Mouse (Mus musculus): ENCODE measurements at regions not wholly inside any gene's neighbourhood (a gene's known extent, or its start where the extent isn't known, plus 50 kb on each side); places are given as distances from the start of the nearest gene placed in this dataset.
"Not testable (repeated sequence)": the region's sequence is repeated elsewhere in the genome, so short reads cannot be mapped to it uniquely, and the experiment has no call there.

DNA sequence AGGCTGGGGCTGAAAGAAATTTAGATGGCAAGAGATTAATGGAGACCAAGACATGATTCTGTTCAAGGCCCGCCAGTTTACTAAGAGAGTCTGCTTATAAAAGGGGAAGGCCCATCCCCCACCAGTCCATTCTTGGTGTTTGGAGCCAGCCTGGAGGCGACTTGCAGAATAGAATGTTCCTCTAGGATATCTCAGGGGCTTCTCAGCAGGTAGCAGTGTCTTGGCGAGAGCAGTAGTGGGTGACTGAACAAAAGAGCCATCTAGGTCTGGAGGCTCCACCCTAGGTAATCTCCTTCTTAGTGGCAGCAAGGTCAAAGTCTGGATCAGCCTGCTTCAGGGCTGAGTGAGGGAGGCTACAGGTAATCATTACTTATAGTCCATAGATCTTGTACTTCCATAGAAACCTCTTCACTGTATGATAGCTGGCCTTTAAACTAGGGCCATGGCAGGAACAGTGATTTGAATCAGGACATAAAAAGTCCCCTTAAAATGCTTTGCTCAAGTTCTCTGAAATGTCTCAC is 166.0 kb upstream of the Gm5538 start:
- WGBS: 45% methylated on average over 3 of the region's 3 CpGs
- not testable (repeated sequence) for H3K27me3 ChIP-seq; ATAC-seq (ENCODE audit: insufficient number of reproducible peaks, low FRiP score, low TSS enrichment, low read depth); H3K27ac ChIP-seq (replicated peaks); H3K4me2 ChIP-seq (replicated peaks); H3K4me3 ChIP-seq (replicated peaks); H3K36me3 ChIP-seq; H3K4me1 ChIP-seq; H3K9ac ChIP-seq; H3K9me3 ChIP-seq (replicated peaks)

GRCm38 (mm10) chr3:59542621-59543020 is 187.0 kb upstream of the Gm5538 start:
- no peak overlapping the region for H3K27ac ChIP-seq (replicated peaks)
- no peak overlapping the region for H3K4me3 ChIP-seq (replicated peaks)
- no peaks in the 10 kb centered on the region for H3K9me3 ChIP-seq (replicated peaks)
- no peak overlapping the region for H3K9ac ChIP-seq
- no peaks in the 10 kb centered on the region for H3K4me1 ChIP-seq
- no peaks in the 10 kb centered on the region for H3K36me3 ChIP-seq
- WGBS: 68% methylated on average over 2 of the region's 2 CpGs
- H3K4me2 ChIP-seq (replicated peaks): no peak overlapping the region
- no peaks in the 10 kb centered on the region for H3K27me3 ChIP-seq
- no peak for ATAC-seq (ENCODE audit: insufficient number of reproducible peaks, low FRiP score, low TSS enrichment, low read depth)

- H3K27me3 ChIP-seq; H3K4me2 ChIP-seq (replicated peaks); H3K36me3 ChIP-seq; H3K4me1 ChIP-seq; H3K27ac ChIP-seq (replicated peaks); H3K4me3 ChIP-seq (replicated peaks); H3K9ac ChIP-seq; H3K9me3 ChIP-seq (replicated peaks); ATAC-seq (ENCODE audit: insufficient number of reproducible peaks, low FRiP score, low TSS enrichment, low read depth): not testable (repeated sequence)
These were observed 189.0 kb upstream of the Gm5538 start for GRCm38 (mm10) chr3:59540547-59540946.

GRCm38 (mm10) chr3:59539893-59540292 is 189.7 kb upstream of the Gm5538 start:
- H3K9me3 ChIP-seq (replicated peaks); H3K4me1 ChIP-seq; H3K9ac ChIP-seq; H3K27me3 ChIP-seq; ATAC-seq (ENCODE audit: insufficient number of reproducible peaks, low FRiP score, low TSS enrichment, low read depth); H3K27ac ChIP-seq (replicated peaks); H3K4me2 ChIP-seq (replicated peaks); H3K4me3 ChIP-seq (replicated peaks); H3K36me3 ChIP-seq: not testable (repeated sequence)
- 89% methylated on average over 3 of the region's 3 CpGs for WGBS

DNA sequence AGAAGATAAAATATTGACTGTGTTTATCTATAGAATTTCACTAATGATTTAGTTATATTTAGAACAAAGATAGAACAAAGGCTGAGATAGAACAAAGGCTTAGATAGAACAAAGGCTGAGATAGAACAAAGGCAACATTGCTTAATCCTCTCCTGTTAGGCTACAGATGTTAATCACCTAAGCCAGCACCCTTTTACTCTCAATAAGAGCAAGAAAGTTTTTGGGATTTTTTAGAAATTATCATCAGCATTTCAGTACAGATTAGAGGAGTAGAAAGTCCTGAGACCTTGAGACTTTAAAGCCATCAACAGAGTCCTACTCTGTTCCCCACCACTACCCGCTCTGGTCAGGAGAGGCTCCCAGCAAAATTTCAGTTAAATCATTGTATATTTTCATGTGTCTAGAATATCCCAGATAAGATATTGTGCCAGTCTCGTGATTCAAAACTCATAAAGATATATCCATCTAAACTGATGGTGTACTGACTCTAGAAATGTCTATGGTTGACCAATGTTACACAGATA is 187.2 kb upstream of the Igsf10 start:
- Histone ChIP-seq H3K4me1 (no peaks in the 10 kb centered on the region), H3K36me3 (no peaks in the 10 kb centered on the region), H3K9me3 (replicated peaks) (no peaks in the 10 kb centered on the region), H3K4me2 (replicated peaks) (no peak overlapping the region), H3K27me3 (no peaks in the 10 kb centered on the region), H3K4me3 (replicated peaks) (no peak overlapping the region), H3K27ac (replicated peaks) (no peak overlapping the region), H3K9ac (no peak overlapping the region)
- ATAC-seq (ENCODE audit: insufficient number of reproducible peaks, low FRiP score, low TSS enrichment, low read depth): no peak
- 79% methylated on average over 2 of the region's 2 CpGs for WGBS

GRCm38 (mm10) chr3:59530592-59531310 is 186.6 kb upstream of the Igsf10 start:
- Histone ChIP-seq H3K4me3 (replicated peaks) (no peak overlapping the region), H3K9ac (no peak overlapping the region), H3K36me3 (no peaks in the 10 kb centered on the region), H3K27ac (replicated peaks) (no peak overlapping the region), H3K4me1 (no peaks in the 10 kb centered on the region), H3K9me3 (replicated peaks) (no peaks in the 10 kb centered on the region), H3K4me2 (replicated peaks) (no peak overlapping the region), H3K27me3 (no peaks in the 10 kb centered on the region)
- ATAC-seq (ENCODE audit: insufficient number of reproducible peaks, low FRiP score, low TSS enrichment, low read depth): no peak
- WGBS: 82% methylated on average over 9 of the region's 9 CpGs

GRCm38 (mm10) chr3:59520766-59521165 is 176.6 kb upstream of the Igsf10 start:
- H3K36me3 ChIP-seq: no peaks in the 10 kb centered on the region
- no peaks in the 10 kb centered on the region for H3K27me3 ChIP-seq
- ATAC-seq (ENCODE audit: insufficient number of reproducible peaks, low FRiP score, low TSS enrichment, low read depth): no peak
- WGBS: 89% methylated on average over 1 of the region's 1 CpGs
- H3K4me2 ChIP-seq (replicated peaks): no peak overlapping the region
- no peak overlapping the region for H3K9ac ChIP-seq
- H3K9me3 ChIP-seq (replicated peaks): no peaks in the 10 kb centered on the region
- no peaks in the 10 kb centered on the region for H3K4me1 ChIP-seq
- no peak overlapping the region for H3K4me3 ChIP-seq (replicated peaks)
- no peak overlapping the region for H3K27ac ChIP-seq (replicated peaks)

GRCm38 (mm10) chr3:59478095-59478494 is 133.9 kb upstream of the Igsf10 start:
- Histone ChIP-seq H3K27ac (replicated peaks) (no peak overlapping the region), H3K9ac (no peak overlapping the region), H3K4me3 (replicated peaks) (no peak overlapping the region), H3K27me3 (no peaks in the 10 kb centered on the region), H3K36me3 (no peaks in the 10 kb centered on the region), H3K9me3 (replicated peaks) (no peaks in the 10 kb centered on the region), H3K4me1 (no peaks in the 10 kb centered on the region), H3K4me2 (replicated peaks) (no peak overlapping the region)
- WGBS: 18% methylated on average over 5 of the region's 5 CpGs
- no peak for ATAC-seq (ENCODE audit: insufficient number of reproducible peaks, low FRiP score, low TSS enrichment, low read depth)

- Histone ChIP-seq H3K4me2 (replicated peaks) (no peak overlapping the region), H3K36me3 (no peaks in the 10 kb centered on the region), H3K4me3 (replicated peaks) (no peak overlapping the region), H3K9me3 (replicated peaks) (no peaks in the 10 kb centered on the region), H3K4me1 (no peaks in the 10 kb centered on the region), H3K9ac (no peak overlapping the region), H3K27ac (replicated peaks) (no peak overlapping the region), H3K27me3 (no peaks in the 10 kb centered on the region)
- WGBS: 42% methylated on average over 6 of the region's 6 CpGs
- no peak for ATAC-seq (ENCODE audit: insufficient number of reproducible peaks, low FRiP score, low TSS enrichment, low read depth)
These were observed 133.4 kb upstream of the Igsf10 start for GRCm38 (mm10) chr3:59477441-59478061.

GRCm38 (mm10) chr3:59468956-59469355 is 124.8 kb upstream of the Igsf10 start:
- Histone ChIP-seq H3K27me3 (no peaks in the 10 kb centered on the region), H3K4me3 (replicated peaks) (no peak overlapping the region), H3K27ac (replicated peaks) (peak overlapping the region; percentile 82), H3K4me1 (no peaks in the 10 kb centered on the region; the same call in 1 of the 2 replicates), H3K9ac (no peak overlapping the region), H3K36me3 (no peaks in the 10 kb centered on the region), H3K9me3 (replicated peaks) (no peaks in the 10 kb centered on the region), H3K4me2 (replicated peaks) (no peak overlapping the region)
- 12% methylated on average over 1 of the region's 1 CpGs for WGBS
- ATAC-seq (ENCODE audit: insufficient number of reproducible peaks, low FRiP score, low TSS enrichment, low read depth): peak; percentile 86

GRCm38 (mm10) chr3:59462341-59463158 is 118.4 kb upstream of the Igsf10 start:
- no peaks in the 10 kb centered on the region for H3K4me1 ChIP-seq
- no peak overlapping the region for H3K4me3 ChIP-seq (replicated peaks)
- no peaks in the 10 kb centered on the region for H3K9me3 ChIP-seq (replicated peaks)
- H3K4me2 ChIP-seq (replicated peaks): no peak overlapping the region
- 55% methylated on average over 3 of the region's 3 CpGs for WGBS
- ATAC-seq (ENCODE audit: insufficient number of reproducible peaks, low FRiP score, low TSS enrichment, low read depth): no peak
- H3K27ac ChIP-seq (replicated peaks): no peak overlapping the region
- H3K9ac ChIP-seq: no peak overlapping the region
- no peaks in the 10 kb centered on the region for H3K36me3 ChIP-seq
- H3K27me3 ChIP-seq: no peaks in the 10 kb centered on the region

Measured in embryonic facial prominence, embryonic 15.5 days (tissue).